18 mouse cellular contexts compared by ENCODE assay signal in the genomic region with DNA sequence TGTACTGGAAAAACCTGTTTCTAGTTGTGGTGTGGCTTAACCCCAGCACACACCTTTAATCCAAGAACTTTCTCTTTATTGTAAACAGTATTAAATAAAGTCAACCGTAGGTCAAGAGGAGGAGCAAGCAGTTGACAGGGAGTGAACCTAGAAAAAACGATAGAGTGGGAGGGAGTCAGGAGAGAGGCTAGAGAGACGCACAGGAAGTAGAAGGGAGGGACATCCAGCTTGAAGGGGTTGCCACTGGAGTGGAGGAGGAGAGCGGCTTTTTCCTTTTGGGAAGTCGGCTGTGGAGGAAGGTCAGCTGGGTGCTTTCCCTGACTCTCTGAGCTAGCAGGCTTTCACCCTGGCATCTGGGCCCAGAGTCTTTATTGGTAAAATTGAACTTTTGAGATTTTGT. TPM values are rescaled to one million over a fixed set of nuclear protein-coding genes. Genes with fewer than 3 reads are reported as not detected.
DNase-seq lines count a peak whose midpoint lies in the region; ATAC-seq and TF ChIP-seq lines count a peak whose summit lies in the region.
"Had no signal": no experiment of that assay in that cellular context is flagged by ENCODE, and none has a peak within 500 bp of the region (broad histone marks: within the 10 kb centered on the region; RNA-seq: fewer than 3 reads in every experiment).

No protein-coding gene starts in this region.

- no peak for ATAC-seq in kidney, postnatal 0 days (replicated peaks; ENCODE audit: low FRiP score, low read depth)
- ATAC-seq: activated CD4-positive, CD25-positive, alpha-beta regulatory T cell, adult 4 months; forebrain, embryonic 15.5 days had no signal

- H3K4me3 ChIP-seq in kidney, postnatal 0 days (replicated peaks; ENCODE audit: low read depth, low read length), result no peak overlapping the region
- H3K4me3 ChIP-seq: embryonic facial prominence, embryonic 12.5 days; forebrain, embryonic 15.5 days; heart, embryonic 15.5 days; hindbrain, embryonic 15.5 days had no signal

- TF ChIP-seq CTCF in kidney, postnatal 0 days (IDR thresholded peaks at IDR 0.05; ENCODE audit: low read depth), result no peak

- no peak overlapping the region for H3K27ac ChIP-seq in kidney, postnatal 0 days
- H3K27ac ChIP-seq: embryonic facial prominence, embryonic 12.5 days; forebrain, embryonic 15.5 days; heart, embryonic 15.5 days; hindbrain, embryonic 15.5 days had no signal

- peaks cover 19% of the 10 kb centered on the region for H3K36me3 ChIP-seq in kidney, postnatal 0 days (ENCODE audit: insufficient read depth, low read length)
- H3K36me3 ChIP-seq: hindbrain, embryonic 15.5 days had no signal

- no peak overlapping the region for H3K4me2 ChIP-seq in kidney, postnatal 0 days (ENCODE audit: low read length)
- H3K4me2 ChIP-seq: embryonic facial prominence, embryonic 12.5 days; forebrain, embryonic 15.5 days; heart, embryonic 11.5 days; heart, embryonic 15.5 days; hindbrain, embryonic 15.5 days had no signal

- H3K9me3 ChIP-seq in kidney, postnatal 0 days (replicated peaks; ENCODE audit: low read length), result no peaks in the 10 kb centered on the region
- H3K9me3 ChIP-seq: embryonic facial prominence, embryonic 12.5 days; forebrain, embryonic 15.5 days; heart, embryonic 15.5 days; hindbrain, embryonic 15.5 days had no signal

- peak; percentile 14 for DNase-seq in adrenal gland, postnatal 14 days
- no peak for DNase-seq in adrenal gland, adult 8-10 months
- DNase-seq in kidney, postnatal 0 days (ENCODE audit: low spot score), result peak; percentile 76
- DNase-seq in kidney, adult 8-10 months, result no peak
- peak; percentile 12 to 29 for DNase-seq in kidney, postnatal 4 days
- no peak for DNase-seq in kidney, adult 9 months
- DNase-seq in natural killer cell, adult 2 months (ENCODE audit: low spot score in 2 of 2), result no peak
- DNase-seq: cerebellum, adult 11-12 months; cerebellum, adult 9-10 months; cerebellum, postnatal 25 days; gastrocnemius, postnatal 36 days had no signal

- WGBS in kidney, postnatal 0 days, result 36% methylated on average over 5 of the region's 5 CpGs

- H3K9ac ChIP-seq in kidney, postnatal 0 days (ENCODE audit: low read depth, low read length), result no peak overlapping the region
- H3K9ac ChIP-seq: embryonic facial prominence, embryonic 12.5 days; forebrain, embryonic 15.5 days; heart, embryonic 15.5 days; hindbrain, embryonic 15.5 days had no signal

- no peaks in the 10 kb centered on the region for H3K27me3 ChIP-seq in kidney, postnatal 0 days (ENCODE audit: insufficient read depth, low read length)
- H3K27me3 ChIP-seq: embryonic facial prominence, embryonic 12.5 days; forebrain, embryonic 15.5 days; heart, embryonic 15.5 days; hindbrain, embryonic 15.5 days had no signal

- H3K4me1 ChIP-seq in kidney, postnatal 0 days (replicated peaks; ENCODE audit: insufficient read depth, low read length), result no peaks in the 10 kb centered on the region
- H3K4me1 ChIP-seq: embryonic facial prominence, embryonic 12.5 days; forebrain, embryonic 15.5 days; hindbrain, embryonic 15.5 days had no signal

RNA-seq across cellular contexts. Expression of a gene that starts 9.0 kb away (rescaled TPM):
- 19.5 and 21.4 TPM in 2 replicates for total RNA-seq in adrenal gland, postnatal 14 days (2021)
- 1 to 10 TPM; 3.7 to 8.2 (median 4.8) TPM for total RNA-seq in adrenal gland, adult 8-10 months (2022)
- polyA plus RNA-seq in kidney, postnatal 0 days (2015; fragmentation: Nextera tagmentation; extraction: Ambion mirVana), result 28.7 and 34.2 TPM in 2 replicates

RNA-seq across cellular contexts. Expression of a gene that starts 56.1 kb away (rescaled TPM):
- 10.5 and 12.7 TPM in 2 replicates for total RNA-seq in adrenal gland, postnatal 14 days (2021)
- 10 to 100 TPM; 27.0 to 35.6 (median 28.7) TPM for total RNA-seq in adrenal gland, adult 8-10 months (2022)
- polyA plus RNA-seq in kidney, postnatal 0 days (2015; fragmentation: Nextera tagmentation; extraction: Ambion mirVana), result 1.9 and 3.5 TPM in 2 replicates
- total RNA-seq: gastrocnemius, adult 8-10 months had no signal
- polyA plus RNA-seq: activated CD4-positive, CD25-positive, alpha-beta regulatory T cell, adult 4 months had no signal

RNA-seq across cellular contexts. Expression of a gene that starts 57.5 kb away (rescaled TPM):
- total RNA-seq in adrenal gland, postnatal 14 days (2021), result 14.4 and 26.8 TPM in 2 replicates
- 10 to 100 TPM; 13.2 to 29.5 (median 19.2) TPM for total RNA-seq in adrenal gland, adult 8-10 months (2022)
- polyA plus RNA-seq in kidney, postnatal 0 days (2015; fragmentation: Nextera tagmentation; extraction: Ambion mirVana), result 4.2 and 5.3 TPM in 2 replicates

Comparison
In these comparisons a context has a peak if more than half of its experiments do, and no peak if none do; other contexts are left out.
1. DNase-seq: peak in adrenal gland, postnatal 14 days (single experiment), kidney, postnatal 0 days (single experiment) and kidney, postnatal 4 days (2 of 2); none in adrenal gland, adult 8-10 months (single experiment), kidney, adult 8-10 months (0 of 2), kidney, adult 9 months (single experiment) and natural killer cell, adult 2 months (0 of 2).